Mouse (Mus musculus): ENCODE results near the gene Cd27.

DNA sequence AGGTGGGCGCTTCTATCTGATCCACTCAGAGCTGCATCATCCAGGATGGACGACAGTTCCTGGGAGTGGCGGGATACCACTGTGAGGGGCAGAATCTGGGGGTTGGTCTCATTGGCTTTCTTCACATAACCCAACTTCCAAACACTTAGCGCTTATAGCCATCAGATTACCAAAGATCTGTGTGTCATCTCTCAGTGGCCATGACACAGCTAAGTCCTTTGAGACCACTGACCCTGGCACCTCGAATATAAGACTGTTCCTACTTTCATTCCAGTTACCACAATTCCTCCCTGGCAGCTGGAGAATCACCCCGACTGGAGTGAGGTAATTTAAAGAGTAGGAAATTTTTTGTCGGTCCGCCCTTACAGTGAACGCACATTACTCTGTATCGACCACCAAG is 50.6 kb downstream of the Cd27 start:
- TF ChIP-seq CTCF (IDR thresholded peaks at IDR 0.05; ENCODE audit: low read depth, low read length) = no peak
- no peak for TF ChIP-seq TAL1 (conservative IDR thresholded peaks at IDR 0.05; ENCODE audit: low read depth, low read length)

Measured in G1E (cell line).